Mouse (Mus musculus) bone marrow, adult 2 months (tissue): Measurements from ENCODE around the gene Tbata.

Experiments used
- CTCF ChIP-seq: fragments of 200-500 bp; IDR thresholded peaks from 2 replicates; pipeline ENCODE4 v1.5.1; 2011; ENCODE audit warnings: low read length, control low read depth; ENCODE audit not compliant: control insufficient read depth, insufficient read depth
- POLR2A ChIP-seq: fragments of 200-500 bp; IDR thresholded peaks from 2 replicates; pipeline ENCODE4 v1.6.1; 2011; ENCODE audit warnings: low read depth, mild to moderate bottlenecking, control low read depth, low read length, borderline replicate concordance; ENCODE audit not compliant: control insufficient read depth

- TF ChIP-seq POLR2A: no peak
- TF ChIP-seq CTCF: no peak
These were observed 53.9 kb downstream of the Tbata start for GRCm38 (mm10) chr10:61225694-61226093.
